Mouse (Mus musculus): ENCODE data around the gene Abi3bp.

- TF ChIP-seq CTCF (IDR thresholded peaks at IDR 0.05; ENCODE audit: low read depth) (no peak), EP300 (IDR thresholded peaks at IDR 0.05; ENCODE audit: low read depth) (no peak)
Measured at GRCm38 (mm10) chr16:56610572-56610971, 132.9 kb downstream of the Abi3bp start.
